Mouse (Mus musculus) heart, postnatal 0 days (tissue): ENCODE measurements around the gene Dohh. TPM values are rescaled to one million over a fixed set of nuclear protein-coding genes. Genes with fewer than 3 reads are reported as not detected.

Experiments used
- ATAC-seq: fragments of 200-750 bp; cut with Nextera tagmentation; 2 replicates; pipeline ENCODE4 v1.8.0; 2017; ENCODE audit warnings: low read depth, moderate number of reproducible peaks, moderate library complexity; ENCODE audit not compliant: insufficient read depth
- DNase-seq: peaks from one replicate; pipeline ENCODE4 v3.0.0-alpha.2; 2016; ENCODE audit warnings: low spot score
- H3K27ac ChIP-seq: fragments of 300-500 bp; sonication (generic); 2 replicates; pipeline ENCODE4 v1.5.1; 2014; ENCODE audit warnings: low read depth, mild to moderate bottlenecking
- H3K27me3 ChIP-seq: fragments of 300-500 bp; sonication (generic); 2 replicates; pipeline ENCODE4 v1.6.1; 2014; ENCODE audit warnings: low read length, mixed read lengths; ENCODE audit not compliant: control insufficient read depth, insufficient read depth
- H3K36me3 ChIP-seq: fragments of 300-500 bp; sonication (generic); replicated peaks from 2 replicates; pipeline ENCODE4 v1.6.1; 2014; ENCODE audit warnings: low read length, mixed read lengths; ENCODE audit not compliant: control insufficient read depth, insufficient read depth
- H3K4me1 ChIP-seq: fragments of 300-500 bp; sonication (generic); 2 replicates; pipeline ENCODE4 v1.6.1; 2014; ENCODE audit warnings: antibody characterized with exemption; ENCODE audit not compliant: control insufficient read depth, insufficient read depth
- H3K4me2 ChIP-seq: fragments of 300-500 bp; sonication (generic); 2 replicates; pipeline ENCODE4 v1.6.1; 2014; ENCODE audit warnings: low read depth, mild to moderate bottlenecking, low read length, moderate library complexity
- H3K4me3 ChIP-seq: fragments of 300-500 bp; sonication (generic); 2 replicates; pipeline ENCODE4 v1.5.1; 2014; ENCODE audit warnings: low read depth, low read length
- H3K9ac ChIP-seq: fragments of 300-500 bp; sonication (generic); replicated peaks from 2 replicates; pipeline ENCODE4 v1.6.1; 2014; ENCODE audit warnings: low read depth, low read length, mixed read lengths
- H3K9me3 ChIP-seq: fragments of 300-500 bp; sonication (generic); replicated peaks from 2 replicates; pipeline ENCODE4 v1.6.1; 2016; ENCODE audit warnings: low read length; ENCODE audit not compliant: control insufficient read depth
- CTCF ChIP-seq: IDR thresholded peaks from 2 replicates; pipeline ENCODE4 v1.5.1; 2016; ENCODE audit warnings: antibody characterized with exemption, control low read depth, low read depth
- EP300 ChIP-seq: IDR thresholded peaks from 2 replicates; pipeline ENCODE4 v1.6.1; 2016; ENCODE audit warnings: antibody characterized with exemption, low read depth
- WGBS: fragments of 180-500 bp; shearing (Covaris S2); extraction: QIAGEN DNeasy Blood & Tissue Kit; methylation state at CpG from one replicate; pipeline ENCODE4 v1.1.7; 2014; 5-methylcytosine and 5-hydroxymethylcytosine counted together
- polyA plus RNA-seq: library from polyadenylated mRNA; unstranded; fragments of >200 nt; fragmentation: Nextera tagmentation; extraction: Ambion mirVana; gene quantifications from 2 replicates; pipeline ENCODE4 v1.2.1, GENCODE M21; 2015
- total RNA-seq: library from RNA; depleted of rRNA; stranded (reverse); fragments of >200 nt; gene quantifications from 2 replicates; pipeline ENCODE4 v1.2.3, GENCODE M21; 2014; ENCODE audit warnings: low replicate concordance

Dohh gene
- total and polyA plus RNA-seq, 2 experiments from 2014 or later, result 75.2 to 123 TPM

- Histone ChIP-seq H3K4me3 (no peak overlapping the region), H3K4me1 (peaks cover 14% of the 10 kb centered on the region), H3K9ac (no peak overlapping the region), H3K27me3 (no peaks in the 10 kb centered on the region), H3K9me3 (no peaks in the 10 kb centered on the region), H3K36me3 (no peaks in the 10 kb centered on the region), H3K4me2 (no peak overlapping the region), H3K27ac (no peak overlapping the region)
- no peak for ATAC-seq
- DNase-seq, result no peak
- 77% methylated on average over 4 of the region's 4 CpGs for WGBS
- TF ChIP-seq CTCF (no peak), EP300 (no peak)
These were observed 28.7 kb upstream of the Dohh start for GRCm38 (mm10) chr10:81355533-81355932.

- Histone ChIP-seq H3K4me1 (peaks cover 10% of the 10 kb centered on the region), H3K27ac (no peak overlapping the region), H3K36me3 (0 out of 2 replicates have a peak, but pooled peaks cover 6% of the 10 kb centered on the region), H3K27me3 (no peaks in the 10 kb centered on the region), H3K4me3 (0 out of 2 replicates have a peak overlapping the region, but pooled peaks have one; percentile 76), H3K4me2 (peak overlapping the region; percentile 99; the same call in 1 of the 2 replicates), H3K9ac (no peak overlapping the region), H3K9me3 (no peaks in the 10 kb centered on the region)
- ATAC-seq (no peak), DNase-seq (no peak)
- TF ChIP-seq EP300 (no peak), CTCF (no peak)
- 57% methylated on average over 12 of the region's 12 CpGs for WGBS
These were observed 27.8 kb upstream of the Dohh start for GRCm38 (mm10) chr10:81356352-81356990.

DNA sequence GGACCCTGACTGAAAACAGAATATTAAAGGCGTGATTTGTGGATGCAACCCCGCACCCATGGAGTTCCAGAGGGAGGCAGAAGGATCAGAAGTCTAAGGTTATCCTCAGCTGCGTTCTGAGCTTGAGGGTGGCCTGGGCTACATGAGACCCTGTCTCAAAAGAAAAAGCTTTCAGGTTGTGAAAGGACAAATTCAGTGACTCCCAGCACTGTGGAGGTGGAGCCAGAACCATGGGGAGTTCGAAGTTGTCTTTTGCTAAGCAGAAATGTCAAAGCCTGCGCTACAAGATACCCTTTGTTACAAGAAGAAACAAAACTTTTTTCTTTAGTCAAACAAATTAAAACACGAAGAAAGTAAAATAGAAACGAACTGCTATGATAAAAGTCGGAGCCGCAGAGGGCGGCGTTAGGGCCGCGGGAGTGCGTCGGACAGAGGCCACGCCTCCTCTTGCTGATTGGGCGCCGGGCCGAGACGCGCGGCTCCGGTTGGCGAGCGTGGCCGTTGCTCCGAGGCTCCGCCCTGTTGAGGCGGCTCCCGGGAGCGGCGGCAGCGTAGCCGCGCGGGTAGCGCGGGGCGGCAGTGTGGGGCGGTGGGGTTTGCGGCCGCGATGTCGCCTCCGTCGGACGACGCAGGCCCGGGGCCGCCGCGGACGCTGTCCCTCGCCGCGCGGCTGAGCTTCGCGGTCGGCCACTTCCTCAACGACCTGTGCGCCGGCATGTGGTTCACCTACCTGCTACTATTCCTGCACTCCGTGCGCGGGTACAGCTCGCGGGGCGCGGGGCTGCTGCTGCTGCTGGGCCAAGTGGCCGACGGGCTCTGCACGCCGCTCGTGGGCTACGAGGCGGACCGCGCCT, 27.0 kb upstream of the Dohh start, which contains the start of gene Mfsd12:
Gene Mfsd12 (plus strand): TSS at position 501 of the 854 bp plus-strand sequence.
- peak; percentile 89 for ATAC-seq
- 2% methylated on average over 77 of the region's 79 CpGs for WGBS
- Histone ChIP-seq H3K9ac (peak within 1 kb of the TSS; percentile 80), H3K36me3 (0 out of 2 replicates have a peak, but pooled peaks cover 6% of the 10 kb centered on the region), H3K27me3 (no peaks in the 10 kb centered on the region), H3K4me2 (peak within 1 kb of the TSS; percentile 99), H3K4me1 (peaks cover 13% of the 10 kb centered on the region), H3K9me3 (no peaks in the 10 kb centered on the region), H3K27ac (peak within 1 kb of the TSS; percentile 63), H3K4me3 (peak within 1 kb of the TSS; percentile 76)
- no peak for TF ChIP-seq EP300
- TF ChIP-seq CTCF, result no peak
- peak; percentile 86 for DNase-seq

DNA sequence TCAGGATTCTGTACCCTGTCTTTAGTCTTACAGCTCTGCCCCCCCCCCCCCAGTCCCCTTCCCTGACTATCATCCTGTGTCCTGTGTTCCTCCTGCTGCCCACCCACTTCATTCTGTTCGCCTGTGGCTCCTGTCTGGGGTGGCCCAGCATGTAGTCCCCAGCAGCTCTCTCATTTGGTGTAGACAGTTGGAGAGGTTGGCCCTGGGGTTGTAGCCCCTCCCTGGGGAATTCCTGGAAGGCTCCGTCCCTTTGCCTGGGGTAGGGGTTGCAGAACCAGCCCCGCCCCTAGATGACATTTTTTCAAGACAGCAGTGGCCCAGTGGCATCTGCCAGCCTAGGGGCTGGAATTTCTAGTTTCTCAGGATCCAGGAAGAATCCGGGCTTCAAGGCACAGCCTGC, 26.0 kb upstream of the Dohh start:
- Histone ChIP-seq H3K27ac (peak overlapping the region; percentile 63; the same call in 1 of the 2 replicates), H3K27me3 (no peaks in the 10 kb centered on the region), H3K4me2 (peak overlapping the region; percentile 99), H3K36me3 (0 out of 2 replicates have a peak, but pooled peaks cover 6% of the 10 kb centered on the region), H3K9me3 (no peaks in the 10 kb centered on the region), H3K9ac (peak overlapping the region; percentile 80), H3K4me1 (peaks cover 20% of the 10 kb centered on the region), H3K4me3 (peak overlapping the region; percentile 76)
- 22% methylated on average over 4 of the region's 4 CpGs for WGBS
- DNase-seq (no peak), ATAC-seq (no peak)
- TF ChIP-seq EP300, result no peak
- no peak for TF ChIP-seq CTCF

GRCm38 (mm10) chr10:81358841-81359240, 25.4 kb upstream of the Dohh start:
- Histone ChIP-seq H3K4me3 (no peak overlapping the region), H3K36me3 (0 out of 2 replicates have a peak, but pooled peaks cover 6% of the 10 kb centered on the region), H3K4me2 (peak overlapping the region; percentile 99), H3K9ac (no peak overlapping the region), H3K27me3 (no peaks in the 10 kb centered on the region), H3K9me3 (no peaks in the 10 kb centered on the region), H3K27ac (no peak overlapping the region), H3K4me1 (peaks cover 25% of the 10 kb centered on the region)
- ATAC-seq (no peak), DNase-seq (no peak)
- TF ChIP-seq EP300, result no peak
- no peak for TF ChIP-seq CTCF
- WGBS, result 63% methylated on average over 1 of the region's 1 CpGs
